Mouse (Mus musculus): ENCODE data around the gene Olfr480.

DNA sequence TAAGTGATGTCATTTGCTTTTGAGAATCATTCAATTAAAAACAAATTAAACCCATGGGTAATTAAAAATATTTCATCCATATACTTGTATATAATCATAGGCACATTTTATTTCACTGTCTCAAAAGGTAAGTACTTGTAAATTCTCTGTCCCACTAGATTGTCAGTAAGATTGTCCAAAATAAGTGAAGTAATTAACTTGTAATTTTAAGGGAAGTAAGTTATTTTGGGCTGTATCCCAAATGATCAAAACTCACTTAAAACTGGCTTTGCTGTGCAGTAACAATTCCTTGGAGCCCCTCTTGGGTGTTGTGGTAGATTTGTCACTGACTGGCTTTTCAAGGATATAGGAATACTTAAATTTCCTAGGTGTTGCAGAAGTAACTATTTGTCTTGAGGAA is 12.4 kb upstream of the Olfr480 start, which contains the start of gene Olfr481:
- TF ChIP-seq CTCF (IDR thresholded peaks at IDR 0.05; ENCODE audit: borderline replicate concordance, insufficient read depth, low read depth, low read length) (no peak), POLR2A (IDR thresholded peaks at IDR 0.05; ENCODE audit: borderline replicate concordance, insufficient read depth, low read length) (no peak)
